Mouse (Mus musculus) liver, adult 2 months (tissue): ENCODE measurements around the gene Plppr5. TPM values are rescaled to one million over a fixed set of nuclear protein-coding genes. Genes with fewer than 3 reads are reported as not detected.

Source experiments
- DNase-seq: peaks from one replicate; pipeline ENCODE4 v3.0.0-alpha.2; 2011; ENCODE audit warnings: low read depth, low spot score; ENCODE audit errors: extremely low read depth
- H3K27ac ChIP-seq: fragments of 200-500 bp; replicated peaks from 2 replicates; pipeline ENCODE4 v1.5.1; 2012; ENCODE audit warnings: low read depth, mild to moderate bottlenecking, control low read depth, inconsistent platforms, low read length; ENCODE audit not compliant: insufficient read depth
- H3K27me3 ChIP-seq: fragments of 200-500 bp; 2 replicates; pipeline ENCODE4 v1.6.1; 2012; ENCODE audit warnings: mild to moderate bottlenecking, moderate library complexity, low read length, inconsistent platforms; ENCODE audit not compliant: control insufficient read depth, insufficient read depth
- H3K36me3 ChIP-seq: fragments of 200-500 bp; 2 replicates; pipeline ENCODE4 v1.6.1; 2012; ENCODE audit warnings: low read length, inconsistent platforms; ENCODE audit not compliant: control insufficient read depth, insufficient read depth
- H3K4me1 ChIP-seq: fragments of 200-500 bp; 2 replicates; pipeline ENCODE4 v1.6.1; 2011; ENCODE audit warnings: low read length; ENCODE audit not compliant: control insufficient read depth, insufficient read depth
- H3K4me3 ChIP-seq: fragments of 200-500 bp; 2 replicates; pipeline ENCODE4 v1.5.1; 2011; ENCODE audit warnings: low read depth, mild to moderate bottlenecking, control low read depth, low read length, moderate library complexity; ENCODE audit not compliant: insufficient read depth
- H3K79me2 ChIP-seq: fragments of 200-500 bp; 2 replicates; pipeline ENCODE4 v1.6.1; 2012; ENCODE audit warnings: inconsistent platforms, mild to moderate bottlenecking, low read length, moderate library complexity; ENCODE audit not compliant: control insufficient read depth, insufficient read depth
- H3K9ac ChIP-seq: fragments of 200-500 bp; 2 replicates; pipeline ENCODE4 v1.6.1; 2012; ENCODE audit warnings: low read depth, mild to moderate bottlenecking, control low read depth, inconsistent platforms, low read length
- CTCF ChIP-seq: fragments of 200-500 bp; IDR thresholded peaks from 2 replicates; pipeline ENCODE4 v1.5.1; 2011; ENCODE audit warnings: low read depth, low read length, control low read depth
- POLR2A ChIP-seq: fragments of 200-500 bp; IDR thresholded peaks from 2 replicates; pipeline ENCODE4 v1.6.1; 2011; ENCODE audit warnings: low read length, control low read depth; ENCODE audit not compliant: insufficient read depth; ENCODE audit errors: extremely low read depth
- WGBS: fragments of 180-500 bp; shearing (Covaris S2); methylation state at CpG from one replicate; pipeline ENCODE4 v1.1.7; 2018; 5-methylcytosine and 5-hydroxymethylcytosine counted together
- polyA plus RNA-seq: library from polyadenylated mRNA; depleted of rRNA; stranded (reverse); fragments of >200 nt; gene quantifications from 2 replicates; pipeline ENCODE4 v1.2.3, GENCODE M21; 2012
- total RNA-seq: library from RNA; depleted of rRNA; stranded (reverse); fragments of >200 nt; gene quantifications from 2 replicates; pipeline ENCODE4 v1.2.3, GENCODE M21; 2014

Plppr5 gene
- total and polyA plus RNA-seq, 2 experiments, result 0.05 to 0.18 TPM

- no peaks in the 10 kb centered on the region for H3K4me1 ChIP-seq
- WGBS, result 82% methylated on average over 3 of the region's 3 CpGs
- DNase-seq, result no peak
- no peak for TF ChIP-seq CTCF
- TF ChIP-seq POLR2A, result no peak
- H3K79me2 ChIP-seq, result no peaks in the 10 kb centered on the region
- no peak overlapping the region for H3K4me3 ChIP-seq
- H3K27ac ChIP-seq, result no peak overlapping the region
- H3K9ac ChIP-seq, result no peak overlapping the region
- H3K36me3 ChIP-seq, result no peaks in the 10 kb centered on the region
- H3K27me3 ChIP-seq, result no peaks in the 10 kb centered on the region
Measured at GRCm38 (mm10) chr3:117716534-117717280, 142.1 kb downstream of the Plppr5 start.

GRCm38 (mm10) chr3:117723390-117723789, 148.8 kb downstream of the Plppr5 start:
- DNase-seq, result no peak
- no peak overlapping the region for H3K4me3 ChIP-seq
- no peak overlapping the region for H3K27ac ChIP-seq
- H3K79me2 ChIP-seq, result no peaks in the 10 kb centered on the region
- no peaks in the 10 kb centered on the region for H3K27me3 ChIP-seq
- no peak for TF ChIP-seq POLR2A
- no peaks in the 10 kb centered on the region for H3K36me3 ChIP-seq
- no peaks in the 10 kb centered on the region for H3K4me1 ChIP-seq
- H3K9ac ChIP-seq, result no peak overlapping the region

GRCm38 (mm10) chr3:117724521-117724920, 149.9 kb downstream of the Plppr5 start:
- 76% methylated on average over 5 of the region's 5 CpGs for WGBS
- no peak overlapping the region for H3K27ac ChIP-seq
- H3K27me3 ChIP-seq, result no peaks in the 10 kb centered on the region
- DNase-seq, result no peak
- TF ChIP-seq POLR2A (no peak), CTCF (no peak)
- no peaks in the 10 kb centered on the region for H3K79me2 ChIP-seq
- H3K36me3 ChIP-seq, result no peaks in the 10 kb centered on the region
- no peak overlapping the region for H3K4me3 ChIP-seq
- H3K4me1 ChIP-seq, result no peaks in the 10 kb centered on the region
- H3K9ac ChIP-seq, result no peak overlapping the region

- Histone ChIP-seq H3K9ac (no peak overlapping the region), H3K4me1 (no peaks in the 10 kb centered on the region), H3K79me2 (no peaks in the 10 kb centered on the region), H3K27me3 (no peaks in the 10 kb centered on the region), H3K36me3 (no peaks in the 10 kb centered on the region), H3K4me3 (no peak overlapping the region), H3K27ac (no peak overlapping the region)
- DNase-seq, result no peak
- 78% methylated on average over 1 of the region's 1 CpGs for WGBS
- TF ChIP-seq CTCF, result no peak
- no peak for TF ChIP-seq POLR2A
Measured at GRCm38 (mm10) chr3:117725501-117725900, 150.9 kb downstream of the Plppr5 start.

- H3K36me3 ChIP-seq, result no peaks in the 10 kb centered on the region
- WGBS, result 38% methylated on average over 1 of the region's 1 CpGs
- no peak overlapping the region for H3K9ac ChIP-seq
- no peak overlapping the region for H3K27ac ChIP-seq
- no peaks in the 10 kb centered on the region for H3K79me2 ChIP-seq
- no peaks in the 10 kb centered on the region for H3K4me1 ChIP-seq
- no peak overlapping the region for H3K4me3 ChIP-seq
- no peaks in the 10 kb centered on the region for H3K27me3 ChIP-seq
- DNase-seq, result peak; percentile 3
- TF ChIP-seq POLR2A (no peak), CTCF (no peak)
Measured at GRCm38 (mm10) chr3:117728136-117728535, 153.5 kb downstream of the Plppr5 start.
